Comparison of ENCODE assay signal across 23 mouse cellular contexts in genomic region chr13:35939871-35940665, GRCm38 (mm10). TPM values are rescaled to one million over a fixed set of nuclear protein-coding genes. Genes with fewer than 3 reads are reported as not detected.
DNase-seq lines count a peak whose midpoint lies in the region; ATAC-seq lines count a peak whose summit lies in the region.
"Had no signal": no experiment of that assay in that cellular context is flagged by ENCODE, and none has a peak within 500 bp of the region (broad histone marks: within the 10 kb centered on the region; RNA-seq: fewer than 3 reads in every experiment).

No protein-coding gene starts in this region.

- H3K4me1 ChIP-seq in heart, embryonic 12.5 days (replicated peaks): no peaks in the 10 kb centered on the region
- H3K4me1 ChIP-seq in kidney, embryonic 14.5 days (ENCODE audit: control insufficient read depth, insufficient read depth, low read length): no peaks in the 10 kb centered on the region
- no peaks in the 10 kb centered on the region for H3K4me1 ChIP-seq in hindbrain, embryonic 16.5 days (ENCODE audit: control insufficient read depth, insufficient read depth, low read depth, low read length)
- H3K4me1 ChIP-seq: embryonic facial prominence, embryonic 13.5 days; forebrain, embryonic 12.5 days; hindbrain, embryonic 13.5 days had no signal

- DNase-seq in heart, adult 11 months: peak; percentile 51
- peak; percentile 56 for DNase-seq in kidney, adult 9 months
- DNase-seq in R1 (ENCODE audit: low read depth, low spot score): peak; percentile 30
- peak; percentile 66 for DNase-seq in retina, postnatal 1 day
- DNase-seq in ovary, adult 18-20 months (ENCODE audit: low spot score): no peak
- DNase-seq: adrenal gland, adult 2 months; adrenal gland, postnatal 25 days; B cell, adult 2 months; cerebellum, adult 18-20 months; cerebellum, adult 9-11 months; cerebellum, postnatal 36 days; gastrocnemius, postnatal 14 days; heart, postnatal 10 days had no signal

- no peak overlapping the region for H3K27ac ChIP-seq in heart, embryonic 12.5 days (ENCODE audit: poor library complexity, severe bottlenecking)
- H3K27ac ChIP-seq in kidney, embryonic 14.5 days (ENCODE audit: low read depth, low read length): no peak overlapping the region
- H3K27ac ChIP-seq in hindbrain, embryonic 16.5 days (ENCODE audit: low read depth, low read length): no peak overlapping the region
- H3K27ac ChIP-seq: embryonic facial prominence, embryonic 13.5 days; forebrain, embryonic 12.5 days; hindbrain, embryonic 13.5 days had no signal

- ATAC-seq in heart, embryonic 12.5 days (ENCODE audit: insufficient number of reproducible peaks, low FRiP score): no peak
- no peak for ATAC-seq in kidney, embryonic 14.5 days (ENCODE audit: low FRiP score, low TSS enrichment)
- ATAC-seq in hindbrain, embryonic 16.5 days: no peak
- ATAC-seq: activated CD4-positive, CD25-positive, alpha-beta regulatory T cell, adult 4 months; CD4-positive, CD25-positive, alpha-beta regulatory T cell, adult 4 months; forebrain, embryonic 16.5 days had no signal

- WGBS in heart, embryonic 12.5 days: 60% methylated on average over 18 of the region's 18 CpGs
- 62% methylated on average over 18 of the region's 18 CpGs for WGBS in kidney, embryonic 14.5 days
- WGBS in hindbrain, embryonic 16.5 days: 74% methylated on average over 18 of the region's 18 CpGs

- H3K9me3 ChIP-seq in heart, embryonic 12.5 days (replicated peaks): no peaks in the 10 kb centered on the region
- peaks cover under 1% of the 10 kb centered on the region; the same call in 1 of the 2 replicates for H3K9me3 ChIP-seq in kidney, embryonic 14.5 days (ENCODE audit: control insufficient read depth, low read length)
- no peaks in the 10 kb centered on the region for H3K9me3 ChIP-seq in hindbrain, embryonic 16.5 days (ENCODE audit: control insufficient read depth, low read length)

- no peaks in the 10 kb centered on the region for H3K36me3 ChIP-seq in heart, embryonic 12.5 days
- no peaks in the 10 kb centered on the region for H3K36me3 ChIP-seq in kidney, embryonic 14.5 days (ENCODE audit: control insufficient read depth, insufficient read depth, low read length)
- no peaks in the 10 kb centered on the region for H3K36me3 ChIP-seq in hindbrain, embryonic 16.5 days (ENCODE audit: control insufficient read depth, insufficient read depth, low read length)
- H3K36me3 ChIP-seq: embryonic facial prominence, embryonic 13.5 days; forebrain, embryonic 12.5 days; hindbrain, embryonic 13.5 days had no signal

- H3K4me3 ChIP-seq in heart, embryonic 12.5 days: no peak overlapping the region
- H3K4me3 ChIP-seq in kidney, embryonic 14.5 days (ENCODE audit: low read length): no peak overlapping the region
- no peak overlapping the region for H3K4me3 ChIP-seq in hindbrain, embryonic 16.5 days (ENCODE audit: low read length)
- H3K4me3 ChIP-seq: embryonic facial prominence, embryonic 13.5 days; forebrain, embryonic 12.5 days; hindbrain, embryonic 13.5 days had no signal

- H3K9ac ChIP-seq in heart, embryonic 12.5 days: no peak overlapping the region
- no peak overlapping the region for H3K9ac ChIP-seq in kidney, embryonic 14.5 days (ENCODE audit: low read depth, low read length)
- no peak overlapping the region for H3K9ac ChIP-seq in hindbrain, embryonic 16.5 days (ENCODE audit: low read depth, low read length)
- H3K9ac ChIP-seq: embryonic facial prominence, embryonic 13.5 days; forebrain, embryonic 12.5 days; hindbrain, embryonic 13.5 days had no signal

- H3K4me2 ChIP-seq in heart, embryonic 12.5 days: no peak overlapping the region
- no peak overlapping the region for H3K4me2 ChIP-seq in kidney, embryonic 14.5 days (replicated peaks; ENCODE audit: low read depth, low read length)
- H3K4me2 ChIP-seq in hindbrain, embryonic 16.5 days (ENCODE audit: low read length): no peak overlapping the region
- H3K4me2 ChIP-seq: embryonic facial prominence, embryonic 13.5 days; forebrain, embryonic 12.5 days; hindbrain, embryonic 13.5 days had no signal

- H3K27me3 ChIP-seq in heart, embryonic 12.5 days (replicated peaks): no peaks in the 10 kb centered on the region
- H3K27me3 ChIP-seq in kidney, embryonic 14.5 days (ENCODE audit: control insufficient read depth, insufficient read depth, low read length): no peaks in the 10 kb centered on the region
- H3K27me3 ChIP-seq in hindbrain, embryonic 16.5 days (replicated peaks; ENCODE audit: control insufficient read depth, insufficient read depth, low read length): no peaks in the 10 kb centered on the region
- H3K27me3 ChIP-seq: embryonic facial prominence, embryonic 13.5 days; forebrain, embryonic 12.5 days; hindbrain, embryonic 13.5 days had no signal

RNA-seq across cellular contexts. Expression of gene Ppp1r3g, which starts 18.6 kb away (rescaled TPM):
- polyA plus RNA-seq in heart, embryonic 12.5 days (2016; fragmentation: Nextera tagmentation; extraction: Ambion mirVana): 6.8 and 7.7 TPM in 2 replicates
- polyA plus RNA-seq in kidney, embryonic 14.5 days (2014; fragmentation: Nextera tagmentation; extraction: Ambion mirVana): 0.31 and 0.41 TPM in 2 replicates
- polyA plus RNA-seq in hindbrain, embryonic 16.5 days (2015; fragmentation: Nextera tagmentation; extraction: Ambion mirVana): 0.56 and 1.2 TPM in 2 replicates
- polyA plus RNA-seq: activated CD4-positive, CD25-positive, alpha-beta regulatory T cell, adult 4 months; CD4-positive, CD25-positive, alpha-beta regulatory T cell, adult 4 months; gonadal fat pad, adult 2 months had no signal

RNA-seq across cellular contexts. Expression of gene Rpp40, which starts 33.9 kb away (rescaled TPM):
- 11.4 and 12.0 TPM in 2 replicates for polyA plus RNA-seq in heart, embryonic 12.5 days (2016; fragmentation: Nextera tagmentation; extraction: Ambion mirVana)
- 18.4 and 24.5 TPM in 2 replicates for polyA plus RNA-seq in kidney, embryonic 14.5 days (2014; fragmentation: Nextera tagmentation; extraction: Ambion mirVana)
- 8.3 TPM in 2 replicates for polyA plus RNA-seq in hindbrain, embryonic 16.5 days (2015; fragmentation: Nextera tagmentation; extraction: Ambion mirVana)
